Mouse (Mus musculus): ENCODE results near the gene Gabrr1.

Gabrr1 gene

DNA sequence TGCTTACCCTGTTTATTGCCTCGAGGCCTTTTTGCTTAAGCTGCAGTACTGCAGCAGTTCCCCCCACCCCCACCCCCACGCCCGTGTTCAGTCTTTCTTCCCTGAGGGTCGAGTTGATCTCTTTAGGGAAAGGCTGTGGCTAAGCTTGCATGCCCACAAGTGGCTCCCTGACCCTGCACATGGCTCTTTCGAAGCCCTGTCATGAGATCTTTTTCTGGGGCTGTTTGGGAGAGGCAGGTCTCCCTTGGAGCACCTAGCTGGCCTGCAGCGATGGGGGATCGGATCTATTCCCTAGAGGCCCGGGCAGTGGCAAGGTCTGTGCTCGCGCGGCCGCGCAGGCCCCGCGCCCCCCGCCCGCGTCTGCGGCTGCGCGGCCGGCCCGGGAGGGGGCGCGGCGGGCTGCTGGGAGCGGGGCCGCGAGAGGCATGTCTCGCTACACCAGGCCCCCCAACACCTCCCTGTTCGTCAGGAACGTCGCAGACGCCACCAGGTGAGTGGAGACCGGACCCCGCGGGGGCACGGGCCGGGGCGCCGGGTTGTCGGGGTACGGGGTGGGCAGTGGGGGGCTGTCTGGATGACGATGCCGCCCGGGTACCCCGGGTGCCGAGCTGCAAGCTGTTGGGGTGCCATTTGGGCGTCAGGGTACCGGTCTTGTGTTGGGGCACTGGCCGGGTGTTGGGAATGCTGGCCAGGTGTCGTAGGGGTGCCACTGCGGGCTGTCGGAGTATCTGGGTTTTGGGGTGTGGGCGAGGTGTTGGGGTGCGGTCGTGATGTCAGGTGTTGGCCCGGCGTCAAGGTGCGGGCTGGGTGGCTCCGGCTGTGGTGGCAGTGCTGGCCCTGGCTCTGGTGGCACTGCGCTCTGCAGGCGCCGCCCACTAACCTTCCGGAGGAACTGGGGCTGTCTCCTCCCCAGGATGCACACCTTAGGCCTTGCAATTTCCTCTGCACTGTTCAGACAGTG is 76.8 kb downstream of the Gabrr1 start, which contains the start of gene Srsf12:
Gene Srsf12 (plus strand): TSS at position 111 of the 961 bp plus-strand sequence.
- no peak for DNase-seq (ENCODE audit: low spot score)

All from yolk sac, embryonic 10.5 days (tissue).